Mouse (Mus musculus) lung, postnatal 25 days (tissue): ENCODE results near the gene Dnajc5.

Experiments
- DNase-seq: peaks from one replicate; pipeline ENCODE4 v3.0.0; 2022; ENCODE audit warnings: low spot score

Gene Dnajc5

GRCm38 (mm10) chr2:181511231-181511630 lies 9.1 kb upstream of the Dnajc5 start:
- DNase-seq: no peak

GRCm38 (mm10) chr2:181519201-181519600 lies 1.1 kb upstream of the Dnajc5 start:
- DNase-seq: no peak

GRCm38 (mm10) chr2:181520936-181521227 lies 597 bp downstream of the Dnajc5 start:
- DNase-seq: no peak

- DNase-seq: no peak
These were observed 1.2 kb downstream of the Dnajc5 start for GRCm38 (mm10) chr2:181521491-181521890.

- DNase-seq: no peak
These were observed 2.5 kb downstream of the Dnajc5 start for GRCm38 (mm10) chr2:181522811-181523210.

- no peak for DNase-seq
These were observed 5.2 kb downstream of the Dnajc5 start for GRCm38 (mm10) chr2:181525526-181525925.

GRCm38 (mm10) chr2:181529076-181529475 lies 8.8 kb downstream of the Dnajc5 start:
- DNase-seq: peak; percentile 43

GRCm38 (mm10) chr2:181532589-181532988 lies 12.3 kb downstream of the Dnajc5 start:
- DNase-seq: no peak

GRCm38 (mm10) chr2:181536410-181536809 lies 16.1 kb downstream of the Dnajc5 start:
- DNase-seq: peak; percentile 51

GRCm38 (mm10) chr2:181537444-181538047 lies 17.3 kb downstream of the Dnajc5 start:
- DNase-seq: peak; percentile 29

GRCm38 (mm10) chr2:181541761-181542380 lies 21.6 kb downstream of the Dnajc5 start:
- no peak for DNase-seq

- DNase-seq: no peak
These were observed 25.9 kb downstream of the Dnajc5 start for GRCm38 (mm10) chr2:181546142-181546541.

GRCm38 (mm10) chr2:181548227-181548626 lies 27.9 kb downstream of the Dnajc5 start:
- DNase-seq: no peak

GRCm38 (mm10) chr2:181548682-181549081 lies 28.4 kb downstream of the Dnajc5 start:
- DNase-seq: no peak

- DNase-seq: no peak
These were observed 29.9 kb downstream of the Dnajc5 start for GRCm38 (mm10) chr2:181550233-181550632.

GRCm38 (mm10) chr2:181553772-181554171 lies 33.5 kb downstream of the Dnajc5 start:
- DNase-seq: peak; percentile 21

GRCm38 (mm10) chr2:181567338-181567737 lies 47.1 kb downstream of the Dnajc5 start:
- no peak for DNase-seq

GRCm38 (mm10) chr2:181568272-181569008 lies 48.2 kb downstream of the Dnajc5 start:
- peak; percentile 48 for DNase-seq

GRCm38 (mm10) chr2:181569856-181570255 lies 49.6 kb downstream of the Dnajc5 start:
- DNase-seq: no peak

- no peak for DNase-seq
These were observed 50.1 kb downstream of the Dnajc5 start for GRCm38 (mm10) chr2:181570375-181570774.

- DNase-seq: no peak
These were observed 50.8 kb downstream of the Dnajc5 start for GRCm38 (mm10) chr2:181570921-181571595.

- no peak for DNase-seq
These were observed 51.8 kb downstream of the Dnajc5 start for GRCm38 (mm10) chr2:181571941-181572670.
